Mouse (Mus musculus) spleen, adult 18-20 months (tissue): ENCODE results near the gene Snx32.
A peak's percentile ranks its signal among the peaks of the same experiment; 100 is the strongest.

ENCODE experiments used
- DNase-seq, 2 experiments: peaks; one replicate each; pipeline ENCODE4 v3.0.0; 2022; ENCODE audit warnings: mixed read lengths in 2 of 2

The Snx32 gene

DNA sequence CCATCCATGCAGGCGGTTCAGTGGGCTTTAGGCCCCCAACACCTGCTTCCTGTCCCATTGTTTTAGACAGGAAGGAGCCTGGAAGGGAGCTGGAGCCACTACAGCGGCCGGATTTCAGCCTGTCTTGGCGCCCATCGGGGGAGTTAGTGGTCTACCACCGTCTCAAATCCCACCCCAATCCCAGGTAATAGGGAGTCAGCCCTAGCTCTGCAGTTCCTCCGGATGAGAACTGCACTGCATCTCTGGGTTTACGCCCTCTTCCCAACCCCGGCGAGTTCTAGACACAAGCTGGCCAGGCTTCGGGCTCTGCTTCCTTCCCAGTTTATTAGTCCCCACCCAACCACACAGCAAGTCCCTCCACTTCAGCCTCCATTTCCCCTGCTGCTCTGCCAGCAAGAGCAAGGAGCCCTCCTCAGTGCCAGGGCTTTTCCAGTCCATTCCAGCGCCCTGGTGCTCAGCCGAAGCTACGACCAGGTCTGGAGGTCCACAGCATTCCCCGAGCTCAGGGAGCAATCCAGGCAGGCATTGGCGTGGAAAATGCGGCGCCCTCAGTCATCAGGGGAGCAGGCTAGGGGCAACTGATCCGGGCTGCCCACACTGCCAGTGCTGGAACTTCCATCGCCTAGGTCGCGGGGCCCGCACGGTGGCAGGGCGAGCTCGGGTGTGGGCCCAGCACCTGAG lies 54.0 kb downstream of the Snx32 start:
- no peak for DNase-seq

GRCm38 (mm10) chr19:5455568-5455967 lies 54.8 kb downstream of the Snx32 start:
- no peak for DNase-seq

- DNase-seq, result no peak
Measured at GRCm38 (mm10) chr19:5455037-5455436, 55.3 kb downstream of the Snx32 start.

DNA sequence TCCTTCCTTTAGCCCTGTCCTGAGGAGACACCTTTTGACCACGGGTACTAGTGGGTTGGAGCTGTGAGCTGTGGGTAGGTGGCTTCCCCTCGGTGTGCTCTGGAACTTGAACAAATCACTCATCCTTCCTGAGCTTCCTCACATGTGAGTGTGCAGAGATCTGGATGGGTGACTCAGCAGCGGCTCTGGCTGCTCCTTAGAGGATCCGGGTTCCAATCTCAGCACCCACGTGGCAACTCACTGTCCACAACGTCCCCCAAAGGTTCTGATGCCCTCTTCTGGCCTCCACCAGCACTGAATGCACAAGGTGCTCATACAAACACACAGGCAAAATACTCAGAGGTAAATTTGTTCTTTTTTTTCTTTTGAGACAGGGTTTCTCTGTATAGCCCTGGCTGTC lies 58.6 kb downstream of the Snx32 start:
- no peak for DNase-seq

GRCm38 (mm10) chr19:5449673-5450072 lies 60.7 kb downstream of the Snx32 start:
- DNase-seq, result no peak

DNA sequence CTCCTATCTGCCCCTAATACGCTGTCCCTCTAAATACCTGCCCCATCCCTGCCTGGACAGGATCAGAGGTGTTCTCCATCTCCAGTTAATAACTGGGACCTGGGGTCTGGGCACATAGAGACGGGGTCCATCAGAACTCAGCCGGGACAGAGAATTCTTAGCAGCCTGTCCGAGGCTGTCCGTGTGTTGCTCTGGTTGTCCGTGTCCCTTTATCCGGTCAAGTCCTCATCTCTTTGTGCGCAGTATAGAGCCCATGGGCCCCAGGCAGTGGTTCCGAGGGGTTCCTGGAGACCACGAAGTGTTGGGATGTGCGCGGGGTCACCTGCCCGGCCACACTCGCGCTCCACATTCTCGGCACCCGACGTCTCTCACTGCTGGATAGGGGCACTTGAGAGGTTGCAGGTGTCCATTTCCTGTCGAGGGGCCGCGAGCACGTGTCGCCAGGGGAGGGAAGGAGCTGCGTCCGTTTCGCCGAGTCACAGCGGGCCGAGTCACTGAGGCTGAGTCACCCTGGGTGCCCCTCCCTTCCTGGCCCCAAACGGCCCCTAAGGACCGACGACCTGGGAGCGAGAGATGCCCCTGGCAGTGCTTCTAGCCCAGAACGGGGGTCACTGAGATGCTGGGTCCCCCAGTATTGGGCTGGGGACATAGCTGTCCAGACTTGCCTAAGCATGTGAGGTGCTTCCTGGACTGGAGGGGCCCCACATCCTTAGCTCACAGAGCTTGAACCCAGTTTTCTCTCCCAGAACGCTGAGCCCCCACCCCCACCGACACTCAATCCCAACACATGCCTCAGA lies 61.8 kb downstream of the Snx32 start:
- DNase-seq, result no peak

DNA sequence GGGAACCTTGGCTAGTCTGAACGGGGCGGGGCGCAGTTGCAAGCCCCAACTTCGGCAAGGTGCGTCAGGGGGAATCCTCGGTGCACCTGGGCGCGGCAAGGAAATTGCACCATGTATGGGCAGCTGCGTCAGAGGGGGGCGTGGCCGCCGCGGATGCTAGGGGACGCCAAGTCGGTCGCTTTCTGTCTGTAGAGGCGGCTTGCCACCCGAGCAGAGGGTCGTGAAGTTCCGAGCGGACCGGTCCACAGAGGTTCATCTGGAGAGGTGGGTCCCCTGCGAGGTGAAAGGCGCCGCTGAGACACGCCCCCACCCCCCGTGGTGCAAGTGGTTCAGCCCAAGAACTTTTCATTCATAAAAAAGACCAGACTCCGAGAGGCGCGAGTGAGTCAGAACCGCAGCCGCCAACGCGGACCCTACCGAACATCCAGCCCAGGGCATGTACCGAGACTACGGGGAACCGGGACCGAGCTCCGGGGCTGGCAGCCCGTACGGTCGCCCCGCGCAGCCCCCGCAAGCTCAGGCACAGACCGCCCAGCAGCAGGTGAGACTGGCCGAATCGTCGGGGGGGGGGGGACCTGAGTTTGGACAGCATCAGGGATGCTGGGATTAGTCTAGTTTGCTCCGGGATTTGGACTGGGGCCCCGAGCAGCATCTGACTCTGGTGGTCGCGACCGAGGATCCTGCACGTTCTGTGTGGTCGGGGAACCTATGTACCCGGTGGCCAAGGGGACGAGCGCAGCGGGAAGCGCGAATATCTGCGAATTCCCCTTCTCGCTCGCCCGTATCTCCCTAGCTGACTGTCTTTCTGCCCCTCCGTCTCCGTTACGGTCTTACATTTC lies 62.6 kb downstream of the Snx32 start, which contains the start of gene Fosl1:
Gene Fosl1 (plus strand): TSS at position 33 of the 839 bp plus-strand sequence.
- peak; percentile 66 to 80 for DNase-seq

GRCm38 (mm10) chr19:5445747-5446146 lies 64.6 kb downstream of the Snx32 start:
- no peak for DNase-seq

- DNase-seq, result no peak
Measured at GRCm38 (mm10) chr19:5444954-5445353, 65.4 kb downstream of the Snx32 start.

- no peak for DNase-seq
Measured at GRCm38 (mm10) chr19:5444371-5444908, 65.9 kb downstream of the Snx32 start.
